Mouse (Mus musculus): ENCODE results near the gene Matn4. TPM values are rescaled to one million over a fixed set of nuclear protein-coding genes. Genes with fewer than 3 reads are reported as not detected.

Gene Matn4
- total and polyA plus RNA-seq, 2 experiments: 0.05 to 0.09 TPM

DNA sequence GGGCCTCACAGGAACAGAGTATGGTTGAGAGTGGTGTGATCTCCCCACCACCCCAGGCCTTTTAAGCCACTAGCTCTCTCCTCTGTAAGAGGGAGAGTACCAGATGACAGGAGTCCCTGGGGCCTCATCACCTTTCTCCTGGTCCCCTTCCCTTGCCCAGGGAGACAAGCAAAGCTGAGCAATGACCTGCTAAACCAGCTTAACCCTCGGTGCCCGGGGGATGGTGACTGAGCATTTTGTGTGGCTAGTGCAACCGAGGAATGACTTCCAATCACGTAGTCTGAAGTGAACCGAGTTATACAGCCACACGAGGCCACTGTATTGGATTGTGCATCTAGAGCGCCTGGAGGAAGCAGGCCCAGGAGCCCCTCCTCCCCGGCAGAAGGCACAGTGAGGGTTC lies 19.4 kb upstream of the Matn4 start:
- H3K9ac ChIP-seq (ENCODE audit: low read depth, low read length): peak overlapping the region; percentile 29; the same call in 1 of the 2 replicates
- H3K36me3 ChIP-seq (ENCODE audit: control insufficient read depth, insufficient read depth, low read length): peaks cover 49% of the 10 kb centered on the region
- H3K27ac ChIP-seq (replicated peaks; ENCODE audit: insufficient read depth, low read depth, low read length): peak overlapping the region; percentile 54
- TF ChIP-seq POLR2A (IDR thresholded peaks at IDR 0.05; ENCODE audit: extremely low read depth, insufficient read depth, low read length) (no peak), CTCF (IDR thresholded peaks at IDR 0.05; ENCODE audit: low read depth, low read length) (no peak)
- 62% methylated on average over 8 of the region's 8 CpGs for WGBS
- H3K27me3 ChIP-seq (ENCODE audit: control insufficient read depth, insufficient read depth, low read length): no peaks in the 10 kb centered on the region
- no peaks in the 10 kb centered on the region for H3K79me2 ChIP-seq (ENCODE audit: control insufficient read depth, insufficient read depth, low read length)
- H3K4me1 ChIP-seq (ENCODE audit: control insufficient read depth, insufficient read depth, low read length): peaks cover 51% of the 10 kb centered on the region
- no peak overlapping the region for H3K4me3 ChIP-seq (ENCODE audit: insufficient read depth, low read depth, low read length)
- peak; percentile 59 for DNase-seq (ENCODE audit: extremely low read depth, low read depth, low spot score)

DNA sequence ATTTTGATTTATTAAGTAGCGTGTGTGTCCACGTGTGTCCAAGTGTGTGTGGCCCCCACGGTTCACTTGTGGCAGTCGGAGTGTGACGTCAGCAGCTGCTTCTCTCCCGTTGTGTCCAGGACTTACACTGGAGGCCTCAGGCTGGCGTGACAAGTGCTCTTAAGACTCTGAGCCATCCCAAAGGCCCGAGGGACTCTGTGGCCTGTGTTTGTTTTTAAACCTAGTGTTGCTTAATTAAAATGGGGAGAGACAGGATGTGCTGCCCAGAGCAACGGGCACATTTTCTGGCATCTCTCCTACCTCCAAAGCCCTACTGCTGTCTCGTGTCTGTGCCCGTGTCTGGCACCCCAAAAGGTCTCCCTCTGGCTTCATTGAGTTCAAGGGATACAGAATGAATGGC lies 18.5 kb upstream of the Matn4 start:
- Histone ChIP-seq H3K9ac (ENCODE audit: low read depth, low read length) (peak overlapping the region; percentile 42; the same call in 1 of the 2 replicates), H3K27me3 (ENCODE audit: control insufficient read depth, insufficient read depth, low read length) (no peaks in the 10 kb centered on the region), H3K4me1 (ENCODE audit: control insufficient read depth, insufficient read depth, low read length) (peaks cover 50% of the 10 kb centered on the region), H3K79me2 (ENCODE audit: control insufficient read depth, insufficient read depth, low read length) (no peaks in the 10 kb centered on the region), H3K4me3 (ENCODE audit: insufficient read depth, low read depth, low read length) (no peak overlapping the region), H3K36me3 (ENCODE audit: control insufficient read depth, insufficient read depth, low read length) (peaks cover 39% of the 10 kb centered on the region), H3K27ac (replicated peaks; ENCODE audit: insufficient read depth, low read depth, low read length) (peak overlapping the region; percentile 89)
- DNase-seq (ENCODE audit: extremely low read depth, low read depth, low spot score): peak; percentile 93
- TF ChIP-seq CTCF (IDR thresholded peaks at IDR 0.05; ENCODE audit: low read depth, low read length): peak; percentile 4; the same call in 1 of the 2 replicates
- TF ChIP-seq POLR2A (IDR thresholded peaks at IDR 0.05; ENCODE audit: extremely low read depth, insufficient read depth, low read length): 0 out of 2 replicates have a peak, but pooled peaks have one; percentile 38
- 27% methylated on average over 11 of the region's 11 CpGs for WGBS

DNA sequence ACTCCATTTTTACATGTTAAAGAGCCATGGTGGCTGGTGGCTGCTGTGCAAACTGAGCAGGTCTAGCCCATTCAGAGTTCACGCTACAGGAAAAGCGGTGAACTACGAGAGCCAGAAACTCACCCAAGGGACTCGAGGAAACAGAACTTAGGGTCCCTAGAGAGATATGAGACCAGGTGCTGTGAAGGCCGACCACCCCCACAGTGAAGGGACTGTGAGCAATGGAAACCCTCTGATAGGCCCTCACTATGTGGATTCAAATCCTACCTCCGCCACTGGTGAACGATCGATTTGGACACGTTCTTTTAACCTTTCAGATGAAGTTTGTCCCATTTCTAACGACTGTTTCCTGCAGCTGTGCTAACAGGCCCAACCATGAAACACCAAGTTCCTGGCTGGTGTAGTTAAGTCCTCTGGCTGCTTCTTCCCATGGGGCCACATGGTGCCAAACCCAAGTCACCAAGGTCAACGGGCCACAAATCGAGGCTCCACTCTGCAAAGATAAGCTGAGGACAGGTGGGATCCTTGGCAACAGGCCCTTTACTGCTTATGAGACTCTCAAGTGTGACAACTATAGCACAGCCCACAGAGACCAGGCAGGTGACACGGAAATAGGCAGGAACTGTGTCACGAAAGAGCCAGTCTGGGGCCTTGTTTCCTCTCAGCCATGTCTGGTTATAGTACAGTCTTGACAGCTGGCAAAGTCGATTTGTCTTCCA lies 17.9 kb upstream of the Matn4 start:
- Histone ChIP-seq H3K79me2 (ENCODE audit: control insufficient read depth, insufficient read depth, low read length) (no peaks in the 10 kb centered on the region), H3K4me3 (ENCODE audit: insufficient read depth, low read depth, low read length) (no peak overlapping the region), H3K27me3 (ENCODE audit: control insufficient read depth, insufficient read depth, low read length) (no peaks in the 10 kb centered on the region), H3K9ac (ENCODE audit: low read depth, low read length) (peak overlapping the region; percentile 20), H3K4me1 (ENCODE audit: control insufficient read depth, insufficient read depth, low read length) (peaks cover 49% of the 10 kb centered on the region), H3K27ac (replicated peaks; ENCODE audit: insufficient read depth, low read depth, low read length) (peak overlapping the region; percentile 89), H3K36me3 (ENCODE audit: control insufficient read depth, insufficient read depth, low read length) (peaks cover 33% of the 10 kb centered on the region)
- 26% methylated on average over 15 of the region's 15 CpGs for WGBS
- peak; percentile 96 for DNase-seq (ENCODE audit: extremely low read depth, low read depth, low spot score)
- no peak for TF ChIP-seq POLR2A (IDR thresholded peaks at IDR 0.05; ENCODE audit: extremely low read depth, insufficient read depth, low read length)
- no peak for TF ChIP-seq CTCF (IDR thresholded peaks at IDR 0.05; ENCODE audit: low read depth, low read length)

DNA sequence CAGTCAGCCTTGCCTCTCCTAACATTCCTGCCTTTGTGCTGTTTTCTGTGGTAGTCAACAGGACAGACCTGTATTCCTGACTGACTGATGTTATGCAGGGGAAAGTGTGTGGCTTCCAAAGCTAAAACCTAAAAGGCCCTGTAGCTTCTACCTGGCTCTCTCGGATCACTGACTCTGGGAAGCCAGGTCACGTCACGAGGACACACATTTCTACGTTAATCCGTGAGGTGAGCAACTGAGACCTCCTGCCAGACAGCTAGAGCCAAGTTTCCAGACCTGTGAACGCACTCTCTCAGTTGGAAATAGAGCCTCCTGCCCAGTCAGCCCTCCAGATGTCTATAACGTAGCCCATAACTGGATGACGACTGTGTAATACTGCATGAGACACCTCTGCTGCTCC lies 17.0 kb upstream of the Matn4 start:
- Histone ChIP-seq H3K4me1 (ENCODE audit: control insufficient read depth, insufficient read depth, low read length) (peaks cover 45% of the 10 kb centered on the region), H3K9ac (ENCODE audit: low read depth, low read length) (peak overlapping the region; percentile 16), H3K36me3 (ENCODE audit: control insufficient read depth, insufficient read depth, low read length) (peaks cover 24% of the 10 kb centered on the region), H3K4me3 (ENCODE audit: insufficient read depth, low read depth, low read length) (no peak overlapping the region), H3K27ac (replicated peaks; ENCODE audit: insufficient read depth, low read depth, low read length) (peak overlapping the region; percentile 89), H3K27me3 (ENCODE audit: control insufficient read depth, insufficient read depth, low read length) (no peaks in the 10 kb centered on the region), H3K79me2 (ENCODE audit: control insufficient read depth, insufficient read depth, low read length) (no peaks in the 10 kb centered on the region)
- DNase-seq (ENCODE audit: extremely low read depth, low read depth, low spot score): peak; percentile 88
- TF ChIP-seq POLR2A (IDR thresholded peaks at IDR 0.05; ENCODE audit: extremely low read depth, insufficient read depth, low read length): no peak
- TF ChIP-seq CTCF (IDR thresholded peaks at IDR 0.05; ENCODE audit: low read depth, low read length): no peak
- WGBS: 17% methylated on average over 8 of the region's 8 CpGs

DNA sequence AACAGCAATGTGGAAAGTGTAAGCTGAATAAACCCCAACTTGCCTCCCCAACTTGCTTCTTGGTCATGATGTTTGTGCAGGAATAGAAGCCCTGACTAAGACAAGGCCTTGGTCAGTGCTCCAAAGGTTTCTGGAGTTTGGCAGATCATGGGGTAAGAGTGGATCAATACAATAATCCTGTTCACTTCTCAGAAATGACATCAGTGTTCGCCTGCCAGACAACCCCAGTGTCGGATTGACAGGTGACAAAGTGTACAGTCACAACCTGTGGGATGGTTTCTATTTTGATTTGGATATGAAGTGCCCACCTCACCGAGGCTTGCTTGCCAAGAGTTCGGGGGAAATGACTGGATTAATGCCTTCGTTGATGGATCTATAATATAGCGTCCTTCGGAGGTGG lies 16.3 kb upstream of the Matn4 start:
- Histone ChIP-seq H3K27me3 (ENCODE audit: control insufficient read depth, insufficient read depth, low read length) (no peaks in the 10 kb centered on the region), H3K4me1 (ENCODE audit: control insufficient read depth, insufficient read depth, low read length) (peaks cover 40% of the 10 kb centered on the region), H3K36me3 (ENCODE audit: control insufficient read depth, insufficient read depth, low read length) (peaks cover 18% of the 10 kb centered on the region; the same call in 1 of the 2 replicates), H3K4me3 (ENCODE audit: insufficient read depth, low read depth, low read length) (no peak overlapping the region), H3K79me2 (ENCODE audit: control insufficient read depth, insufficient read depth, low read length) (no peaks in the 10 kb centered on the region), H3K9ac (ENCODE audit: low read depth, low read length) (no peak overlapping the region; the same call in 1 of the 2 replicates), H3K27ac (replicated peaks; ENCODE audit: insufficient read depth, low read depth, low read length) (peak overlapping the region; percentile 89)
- peak; percentile 95 for DNase-seq (ENCODE audit: extremely low read depth, low read depth, low spot score)
- TF ChIP-seq POLR2A (IDR thresholded peaks at IDR 0.05; ENCODE audit: extremely low read depth, insufficient read depth, low read length) (no peak), CTCF (IDR thresholded peaks at IDR 0.05; ENCODE audit: low read depth, low read length) (no peak)
- WGBS: 24% methylated on average over 7 of the region's 7 CpGs

DNA sequence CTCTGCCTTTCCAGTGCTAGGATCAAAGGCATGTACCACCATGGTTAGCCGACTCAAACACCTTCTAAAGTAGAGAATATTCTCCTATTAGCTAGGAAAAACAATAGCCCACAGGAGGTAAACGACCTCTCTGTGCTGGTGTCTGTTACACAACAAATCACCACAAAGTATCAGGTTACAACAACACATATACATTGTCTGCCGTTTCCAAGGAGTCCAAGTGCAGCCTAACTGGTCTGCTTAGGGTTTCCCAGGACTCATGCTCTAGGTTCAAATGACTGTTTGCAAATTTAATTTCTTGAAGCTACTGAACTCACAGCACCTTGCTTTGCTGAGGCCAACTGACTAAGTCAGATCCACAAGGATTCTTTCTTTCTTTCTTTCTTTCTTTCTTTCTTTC lies 14.5 kb upstream of the Matn4 start:
- WGBS: 22% methylated on average over 3 of the region's 3 CpGs
- peak; percentile 26 for DNase-seq (ENCODE audit: extremely low read depth, low read depth, low spot score)
- TF ChIP-seq POLR2A (IDR thresholded peaks at IDR 0.05; ENCODE audit: extremely low read depth, insufficient read depth, low read length) (no peak), CTCF (IDR thresholded peaks at IDR 0.05; ENCODE audit: low read depth, low read length) (no peak)

More for the DNA sequence above, 14.5 kb upstream of the Matn4 start:
- H3K79me2 ChIP-seq (ENCODE audit: control insufficient read depth, insufficient read depth, low read length): no peaks in the 10 kb centered on the region
- no peak overlapping the region for H3K9ac ChIP-seq (ENCODE audit: low read depth, low read length)
- H3K4me3 ChIP-seq (ENCODE audit: insufficient read depth, low read depth, low read length): no peak overlapping the region
- peaks cover 1% of the 10 kb centered on the region; the same call in 1 of the 2 replicates for H3K36me3 ChIP-seq (ENCODE audit: control insufficient read depth, insufficient read depth, low read length)
- H3K27me3 ChIP-seq (ENCODE audit: control insufficient read depth, insufficient read depth, low read length): no peaks in the 10 kb centered on the region
- H3K27ac ChIP-seq (replicated peaks; ENCODE audit: insufficient read depth, low read depth, low read length): no peak overlapping the region
- H3K4me1 ChIP-seq (ENCODE audit: control insufficient read depth, insufficient read depth, low read length): peaks cover 30% of the 10 kb centered on the region
